Mouse (Mus musculus) left cerebral cortex, postnatal 4 days (tissue): Measurements from ENCODE around the gene Derl3. TPM values are rescaled to one million over a fixed set of nuclear protein-coding genes. Genes with fewer than 3 reads are reported as not detected.

ENCODE experiments used
- DNase-seq: peaks from one replicate; pipeline ENCODE4 v3.0.0-alpha.2; 2022
- intact Hi-C: fragments of 180-260 bp; cut with DNase I; formaldehyde crosslinking; loops from one replicate; pipeline ENCODE4 v1.15.1; 2025
- total RNA-seq, 2 experiments: library from RNA; stranded (reverse); gene quantifications; 2 replicates each; pipeline ENCODE4 v1.2.3; 2021

Gene Derl3
- total RNA-seq, 2 experiments from 2014 or later: 2.1 to 2.7 TPM

DNA sequence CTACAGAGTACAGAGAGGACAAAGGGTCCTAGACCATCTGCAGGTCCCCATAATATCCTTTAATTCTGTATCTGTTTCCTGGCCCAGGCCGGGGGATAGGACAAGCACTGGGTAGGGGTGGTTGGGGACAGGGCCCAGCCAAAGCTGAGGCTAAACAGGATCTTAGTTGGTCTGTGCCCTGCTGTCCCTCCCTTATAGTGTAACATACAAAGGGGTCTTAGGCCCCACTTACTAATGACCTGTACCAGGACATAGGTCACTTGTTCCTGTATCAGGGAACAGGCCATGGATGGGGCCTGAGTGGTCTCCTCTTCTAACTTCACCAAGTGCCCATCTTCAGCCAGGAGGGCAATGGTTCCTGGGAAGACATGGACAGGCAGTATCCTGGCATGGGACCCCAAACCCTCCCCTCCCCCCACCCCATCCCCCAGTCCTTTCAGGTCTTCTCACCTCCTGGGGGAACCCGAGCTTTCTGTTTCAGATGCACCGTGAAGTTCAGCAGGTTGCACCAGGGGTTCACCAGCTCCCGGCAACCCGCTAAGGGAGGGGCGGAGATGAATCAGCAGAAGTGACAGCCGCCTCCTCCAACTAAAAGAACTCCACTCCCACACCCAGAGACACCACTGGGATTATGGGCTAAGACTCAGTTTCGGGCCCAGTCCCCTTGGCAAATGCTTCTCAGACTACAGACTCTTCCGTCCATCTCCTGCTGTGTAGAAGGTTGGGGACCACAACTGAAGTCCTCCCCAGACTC lies 46.4 kb downstream of the Derl3 start:
- intact Hi-C loops: no loop called here
- no peak for DNase-seq

DNA sequence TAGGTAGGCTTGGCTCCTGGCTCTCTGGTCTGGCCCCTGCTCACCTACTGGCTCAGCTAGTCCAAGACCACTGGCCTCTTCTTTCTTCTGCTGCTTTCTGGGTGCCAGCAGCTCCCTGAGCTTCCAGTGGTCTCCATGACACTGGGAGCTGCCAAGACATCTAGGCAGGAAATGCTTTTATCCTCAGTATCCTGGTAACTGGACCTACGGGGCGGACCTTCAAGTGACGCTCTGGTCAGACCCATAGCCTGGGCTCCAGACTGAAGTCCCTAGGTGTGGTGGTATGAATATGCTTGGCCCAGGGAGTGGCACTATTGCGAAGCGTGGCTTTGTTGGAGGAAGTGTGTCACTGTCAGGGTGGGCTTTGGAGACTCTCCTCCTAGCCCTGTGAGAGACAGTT lies 47.3 kb downstream of the Derl3 start, which contains the start of gene Gm867:
Gene Gm867, minus strand, starts transcription at position 153 of the 400 bp plus-strand sequence.
- DNase-seq: no peak
- intact Hi-C loops: no loop called here

DNA sequence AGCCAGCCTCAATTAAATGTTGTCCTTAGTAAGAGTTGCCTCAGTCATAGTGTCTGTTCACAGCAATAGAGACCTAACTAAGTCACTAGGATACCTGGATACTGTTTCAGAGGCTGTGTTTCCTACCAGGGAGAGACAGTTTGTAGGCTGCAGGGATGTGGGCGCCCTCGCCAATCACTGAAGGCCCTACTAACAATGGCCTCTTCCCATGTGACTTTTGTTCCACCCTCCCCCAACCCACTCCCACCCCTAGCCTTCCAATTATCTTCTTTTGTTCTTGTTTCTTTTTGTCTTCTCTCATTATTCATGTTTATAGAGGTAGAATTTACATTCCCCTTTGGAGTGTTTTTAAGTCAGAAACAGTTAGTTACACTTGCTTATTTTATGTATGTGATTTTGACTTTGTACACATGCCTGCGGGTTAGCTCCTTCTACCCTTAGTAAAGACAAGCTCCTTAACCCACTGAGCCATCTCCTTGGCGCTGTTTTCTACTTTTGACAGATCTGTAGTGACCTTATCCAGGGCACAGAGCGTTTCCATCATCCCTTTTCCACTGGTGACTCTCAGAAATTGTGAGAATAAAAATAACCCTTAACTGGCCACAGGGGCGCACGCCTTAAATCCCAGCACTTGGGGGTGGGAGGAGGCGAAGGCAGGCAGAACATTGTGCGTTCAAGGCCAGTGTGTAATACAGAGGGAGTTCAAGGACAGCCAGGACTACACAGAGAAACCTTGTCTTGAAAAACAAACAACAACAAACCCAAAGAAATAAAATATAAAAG lies 48.0 kb downstream of the Derl3 start:
- intact Hi-C loops: no loop called here
- DNase-seq: no peak

DNA sequence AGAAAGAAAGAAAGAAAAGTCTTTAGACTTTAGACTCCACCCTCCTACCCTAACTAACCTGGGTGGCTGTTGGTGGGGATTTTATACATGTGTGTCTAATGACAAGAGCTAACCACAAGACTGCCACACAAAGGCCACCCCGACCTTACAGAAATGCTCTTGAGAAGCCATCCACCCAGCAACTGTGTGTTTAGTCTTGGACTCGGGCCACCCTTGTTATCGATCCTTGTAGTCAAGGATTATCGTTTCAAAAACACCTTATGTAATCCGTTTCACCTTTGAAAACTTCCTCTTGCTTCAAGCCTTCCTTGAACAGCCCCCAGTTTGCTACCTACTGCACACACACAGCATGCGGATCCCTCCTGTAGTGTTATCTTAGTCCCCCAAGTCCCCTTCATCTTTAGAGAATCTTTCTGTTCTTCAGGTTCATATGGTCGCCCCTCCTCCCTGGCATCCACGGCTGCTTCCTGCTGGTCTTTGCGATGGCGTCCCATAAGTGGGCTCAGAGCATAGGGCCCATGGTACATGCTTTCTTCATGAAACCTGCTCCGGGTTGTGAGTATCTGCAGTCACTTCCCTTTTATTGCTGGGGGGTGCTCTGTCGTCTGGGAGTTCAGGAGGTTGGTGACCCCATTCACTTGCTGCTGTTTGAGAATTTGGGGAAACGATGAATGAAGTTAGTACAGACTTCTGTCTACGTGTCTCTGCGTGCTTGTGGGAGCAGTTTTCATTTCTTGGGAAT lies 49.7 kb downstream of the Derl3 start, which contains the start of gene Vpreb3:
Gene Vpreb3, plus strand, starts transcription at position 322 of the 742 bp plus-strand sequence.
- intact Hi-C loops: no loop called here
- no peak for DNase-seq

DNA sequence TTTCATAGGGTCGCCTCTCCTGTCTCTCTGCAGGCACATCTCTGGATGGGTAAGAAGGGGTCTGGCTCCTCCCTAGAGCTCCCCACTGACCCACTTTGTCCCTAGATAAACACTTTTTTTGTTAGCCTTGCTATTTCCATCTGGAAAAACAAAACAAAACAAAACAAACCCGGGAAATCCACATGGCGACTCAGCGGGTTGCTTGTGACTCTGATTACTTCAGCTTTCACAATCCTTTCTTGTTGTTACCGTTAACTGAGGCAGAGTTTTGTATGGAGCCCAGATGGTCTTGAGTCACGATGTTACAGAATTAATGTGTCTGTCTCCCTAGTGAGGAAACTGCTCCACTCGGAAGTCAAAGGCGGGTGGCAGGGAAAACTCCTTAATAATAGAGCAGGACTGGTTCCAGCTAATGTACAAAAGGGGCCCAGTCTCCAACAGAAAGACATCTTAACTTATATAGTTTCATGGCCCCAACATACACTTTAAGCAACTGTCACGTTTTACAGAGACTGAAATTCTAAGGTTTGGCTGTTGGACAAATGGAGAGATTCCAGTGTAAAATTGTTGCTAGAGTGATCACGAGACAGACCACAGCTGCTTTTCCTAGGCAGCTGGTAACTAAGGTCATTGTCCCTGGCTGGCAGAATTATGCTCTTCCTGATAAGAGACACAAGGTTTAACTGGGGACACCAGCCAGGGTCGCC lies 51.0 kb downstream of the Derl3 start:
- intact Hi-C loops: no loop called here
- DNase-seq: no peak

DNA sequence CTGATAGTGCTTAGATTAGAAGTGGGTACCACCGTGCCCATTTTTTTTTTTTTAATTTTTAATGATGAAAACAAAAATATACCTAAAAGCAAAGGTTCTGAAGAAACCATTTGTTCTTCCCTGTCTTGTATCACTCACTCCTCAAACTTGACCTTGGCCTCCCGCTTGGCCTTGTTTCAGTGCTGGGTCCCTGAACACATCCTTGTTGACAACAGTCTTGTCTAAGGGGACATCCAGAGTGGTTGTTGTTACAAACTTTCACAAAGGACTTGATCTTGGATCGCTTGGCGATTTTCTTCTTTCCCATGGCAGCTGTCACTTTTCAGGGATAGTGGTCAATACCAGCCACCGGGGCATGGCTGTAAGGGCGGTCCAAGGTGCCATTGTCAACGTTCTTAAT lies 52.0 kb downstream of the Derl3 start:
- no peak for DNase-seq
- intact Hi-C loops: no loop called here

Other genes starting within 250 kb of the Derl3 start
- gene Susd2, start 249.4 kb upstream of the Derl3 start, total RNA-seq: 1 to 10 TPM; 1.6 to 2.5 TPM
- gene Cabin1, start 129.1 kb upstream of the Derl3 start, total RNA-seq: 100 to 1,000 TPM in 1 of 2 experiments, 10 to 100 TPM in 1; 93.1 to 101 TPM
- 10 to 100 TPM; 34.0 to 36.1 TPM for gene Ddt, start 120.0 kb upstream of the Derl3 start, total RNA-seq
- not detected for gene Gm20441, start 112.5 kb upstream of the Derl3 start, total RNA-seq
- gene Gstt3, start 112.0 kb upstream of the Derl3 start, total RNA-seq: under 1 TPM; 0.60 to 0.70 TPM
- gene Gstt1, start 94.8 kb upstream of the Derl3 start, total RNA-seq: 1 to 10 TPM; 6.6 to 9.4 TPM
- gene Gstt4, start 70.9 kb upstream of the Derl3 start, total RNA-seq: not detected
- 1 to 10 TPM; 3.6 to 4.3 TPM for gene Gstt2, start 56.0 kb upstream of the Derl3 start, total RNA-seq
- gene Mif, start 33.2 kb upstream of the Derl3 start, total RNA-seq: 100 to 1,000 TPM; 844 to 864 TPM
- gene Smarcb1, start 28.2 kb downstream of the Derl3 start, total RNA-seq: 100 to 1,000 TPM; 138 to 139 TPM
- 10 to 100 TPM; 39.2 to 59.6 TPM for gene Chchd10, start 39.7 kb downstream of the Derl3 start, total RNA-seq
- 10 to 100 TPM in 1 of 2 experiments, 1 to 10 TPM in 1; 9.9 to 10.7 TPM for gene Mmp11, start 43.1 kb downstream of the Derl3 start, total RNA-seq
- 1 to 10 TPM in 1 of 2 experiments, under 1 TPM in 1; 0.48 to 1.1 TPM for gene Gm867, start 47.3 kb downstream of the Derl3 start, total RNA-seq
- not detected for gene Vpreb3, start 49.6 kb downstream of the Derl3 start, total RNA-seq
- gene Gm5134, start 61.1 kb downstream of the Derl3 start, total RNA-seq: not detected
- 10 to 100 TPM; 10.3 to 11.4 TPM for gene Zfp280b, start 139.2 kb downstream of the Derl3 start, total RNA-seq
- not detected for gene Slc5a4b, start 217.5 kb downstream of the Derl3 start, total RNA-seq